Mouse (Mus musculus) cerebellum, postnatal 25 days (tissue): ENCODE results near the gene B3gnt6.

ENCODE experiments used
- DNase-seq, 2 experiments: peaks; one replicate each; pipeline ENCODE4 v3.0.0; 2021; ENCODE audit warnings: mixed read lengths in 2 of 2

The B3gnt6 gene

GRCm38 (mm10) chr7:98147766-98148165 is 51.5 kb downstream of the B3gnt6 start:
- DNase-seq, result no peak

GRCm38 (mm10) chr7:98146447-98146845 is 52.8 kb downstream of the B3gnt6 start:
- DNase-seq, result no peak

- DNase-seq, result no peak
Measured at GRCm38 (mm10) chr7:98145842-98146446, 53.3 kb downstream of the B3gnt6 start.

- no peak for DNase-seq
Measured at GRCm38 (mm10) chr7:98145402-98145801, 53.9 kb downstream of the B3gnt6 start, which contains the start of gene Omp. Gene Omp (minus strand): TSS chr7:98145502.

- DNase-seq, result no peak
Measured at GRCm38 (mm10) chr7:98142648-98143047, 56.6 kb downstream of the B3gnt6 start.
